Mouse (Mus musculus): ENCODE measurements around the gene Invs. TPM values are rescaled to one million over a fixed set of nuclear protein-coding genes. Genes with fewer than 3 reads are reported as not detected.

Invs gene
- polyA plus RNA-seq, 1 experiment from 2014 or later, result 7.7 TPM

- peaks cover 8% of the 10 kb centered on the region for H3K36me3 ChIP-seq
- H3K9ac ChIP-seq (replicated peaks), result peak within 1 kb of the TSS; percentile 95
- H3K27me3 ChIP-seq, result no peaks in the 10 kb centered on the region
- H3K4me3 ChIP-seq (replicated peaks), result peak within 1 kb of the TSS; percentile 97
- H3K4me1 ChIP-seq (replicated peaks), result peaks cover 21% of the 10 kb centered on the region
- under 1% methylated on average over 89 of the region's 89 CpGs for WGBS
- no peaks in the 10 kb centered on the region for H3K9me3 ChIP-seq
- H3K4me2 ChIP-seq (replicated peaks), result peak within 1 kb of the TSS; percentile 94
- H3K27ac ChIP-seq, result peak within 1 kb of the TSS; percentile 74
- peak; percentile 97 for ATAC-seq
Measured at GRCm38 (mm10) chr4:48472792-48473650, 193.5 kb downstream of the Invs start, which contains the start of gene Tex10. TSS of gene Tex10 (minus strand) at chr4:48473459.

- peak; percentile 56; the same call in 1 of the 2 replicates for ATAC-seq
- Histone ChIP-seq H3K27ac (peak overlapping the region; percentile 74; the same call in 1 of the 2 replicates), H3K9me3 (no peaks in the 10 kb centered on the region), H3K4me3 (replicated peaks) (peak overlapping the region; percentile 97), H3K4me1 (replicated peaks) (peaks cover 21% of the 10 kb centered on the region), H3K36me3 (peaks cover 2% of the 10 kb centered on the region), H3K27me3 (no peaks in the 10 kb centered on the region), H3K4me2 (replicated peaks) (peak overlapping the region; percentile 94), H3K9ac (replicated peaks) (peak overlapping the region; percentile 15; the same call in 1 of the 2 replicates)
- 81% methylated on average over 2 of the region's 2 CpGs for WGBS
Measured at GRCm38 (mm10) chr4:48473651-48474011, 194.1 kb downstream of the Invs start.

GRCm38 (mm10) chr4:48481287-48481686 lies 201.7 kb downstream of the Invs start:
- 47% methylated on average over 2 of the region's 2 CpGs for whole genome bisulfite sequencing
- Histone ChIP-seq H3K4me1 (replicated peaks) (no peaks in the 10 kb centered on the region), H3K4me2 (replicated peaks) (no peak overlapping the region), H3K27ac (no peak overlapping the region), H3K9ac (replicated peaks) (no peak overlapping the region), H3K4me3 (replicated peaks) (no peak overlapping the region), H3K27me3 (no peaks in the 10 kb centered on the region), H3K9me3 (no peaks in the 10 kb centered on the region), H3K36me3 (no peaks in the 10 kb centered on the region)
- ATAC-seq, result no peak

Other genes starting within 250 kb of the Invs start
- 1.4 TPM in 2 replicates for gene Nr4a3, start 234.6 kb upstream of the Invs start, polyA plus RNA-seq (2015; fragmentation: Nextera tagmentation; extraction: Ambion mirVana)
- gene Stx17, start 154.8 kb upstream of the Invs start, polyA plus RNA-seq (2015; fragmentation: Nextera tagmentation; extraction: Ambion mirVana), result 20.3 and 22.0 TPM in 2 replicates
- 60.6 and 62.5 TPM in 2 replicates for gene Erp44, start 202 bp upstream of the Invs start, polyA plus RNA-seq (2015; fragmentation: Nextera tagmentation; extraction: Ambion mirVana)
- gene Tex10, start 193.7 kb downstream of the Invs start, polyA plus RNA-seq (2015; fragmentation: Nextera tagmentation; extraction: Ambion mirVana), result 41.8 and 42.8 TPM in 2 replicates

Measured in midbrain, embryonic 13.5 days (tissue).